Mouse (Mus musculus): Measurements from ENCODE around the gene Sept9.

- TF ChIP-seq GATA1 (IDR thresholded peaks at IDR 0.05; ENCODE audit: low read length) (no peak), TAL1 (IDR thresholded peaks at IDR 0.05; ENCODE audit: low read length) (no peak)
Measured at GRCm38 (mm10) chr11:117369347-117369746, 169.9 kb downstream of the Sept9 start.
